In genomic region chr15:86677016-86677415, GRCm38 (mm10) we compare ENCODE assay signal across 10 mouse cellular contexts.
"Had no signal": no experiment of that assay in that cellular context is flagged by ENCODE, and none has a peak within 500 bp of the region (broad histone marks: within the 10 kb centered on the region; RNA-seq: fewer than 3 reads in every experiment).

No protein-coding gene starts in this region.

- ATAC-seq: midbrain, embryonic 16.5 days had no signal

- H3K4me3 ChIP-seq: limb, embryonic 12.5 days; midbrain, embryonic 12.5 days; neural tube, embryonic 13.5 days; stomach, embryonic 15.5 days had no signal

- H3K4me1 ChIP-seq: limb, embryonic 12.5 days; stomach, embryonic 15.5 days had no signal

- H3K9ac ChIP-seq: limb, embryonic 12.5 days; liver, embryonic 14.5 days; midbrain, embryonic 12.5 days; neural tube, embryonic 13.5 days; stomach, embryonic 15.5 days had no signal

- DNase-seq: kidney, adult 18-20 months; kidney, postnatal 14 days; lung, adult 18-20 months; thymus, postnatal 36 days had no signal

- H3K27ac ChIP-seq: limb, embryonic 12.5 days; liver, embryonic 14.5 days; midbrain, embryonic 12.5 days; neural tube, embryonic 13.5 days; stomach, embryonic 15.5 days had no signal

- H3K27me3 ChIP-seq: limb, embryonic 12.5 days; midbrain, embryonic 12.5 days; neural tube, embryonic 13.5 days; stomach, embryonic 15.5 days had no signal

- H3K36me3 ChIP-seq: limb, embryonic 12.5 days; midbrain, embryonic 12.5 days; neural tube, embryonic 13.5 days; stomach, embryonic 15.5 days had no signal

- H3K9me3 ChIP-seq: limb, embryonic 12.5 days; midbrain, embryonic 12.5 days; neural tube, embryonic 13.5 days; stomach, embryonic 15.5 days had no signal

- H3K4me2 ChIP-seq: limb, embryonic 12.5 days; midbrain, embryonic 12.5 days; neural tube, embryonic 13.5 days; stomach, embryonic 15.5 days had no signal
